Mouse (Mus musculus) intestine, embryonic 16.5 days (tissue): ENCODE results near the gene Mnd1. TPM values are rescaled to one million over a fixed set of nuclear protein-coding genes. Genes with fewer than 3 reads are reported as not detected.

Source experiments
- ATAC-seq: fragments of 200-750 bp; cut with Nextera tagmentation; 2 replicates; pipeline ENCODE4 v1.8.0; 2017; ENCODE audit warnings: moderate TSS enrichment, moderate library complexity
- H3K27ac ChIP-seq: fragments of 300-500 bp; sonication (generic); 2 replicates; pipeline ENCODE4 v1.5.1; 2014; ENCODE audit warnings: mild to moderate bottlenecking, low read length
- H3K27me3 ChIP-seq: fragments of 300-500 bp; sonication (generic); replicated peaks from 2 replicates; pipeline ENCODE4 v1.6.1; 2014; ENCODE audit warnings: low read length, control low read depth, mixed read lengths; ENCODE audit not compliant: control insufficient read depth, insufficient read depth
- H3K36me3 ChIP-seq: fragments of 300-500 bp; sonication (generic); 2 replicates; pipeline ENCODE4 v1.6.1; 2014; ENCODE audit warnings: low read length, control low read depth; ENCODE audit not compliant: control insufficient read depth, insufficient read depth
- H3K4me1 ChIP-seq: fragments of 300-500 bp; sonication (generic); 2 replicates; pipeline ENCODE4 v1.6.1; 2014; ENCODE audit warnings: low read length, control low read depth, mixed read lengths; ENCODE audit not compliant: control insufficient read depth, insufficient read depth
- H3K4me2 ChIP-seq: fragments of 300-500 bp; sonication (generic); 2 replicates; pipeline ENCODE4 v1.6.1; 2014; ENCODE audit warnings: low read depth, low read length, control low read depth
- H3K4me3 ChIP-seq: fragments of 300-500 bp; sonication (generic); 2 replicates; pipeline ENCODE4 v1.5.1; 2014; ENCODE audit warnings: mild to moderate bottlenecking, low read length
- H3K9ac ChIP-seq: fragments of 300-500 bp; sonication (generic); 2 replicates; pipeline ENCODE4 v1.6.1; 2014; ENCODE audit warnings: low read depth, low read length
- H3K9me3 ChIP-seq: fragments of 300-500 bp; sonication (generic); 2 replicates; pipeline ENCODE4 v1.6.1; 2016; ENCODE audit warnings: low read length, control low read depth; ENCODE audit not compliant: control insufficient read depth
- WGBS: fragments of 180-500 bp; shearing (Covaris S2); extraction: QIAGEN DNeasy Blood & Tissue Kit; methylation state at CpG from one replicate; pipeline ENCODE4 v1.1.7; 2014; 5-methylcytosine and 5-hydroxymethylcytosine counted together
- polyA plus RNA-seq: library from polyadenylated mRNA; unstranded; fragments of >200 nt; fragmentation: Nextera tagmentation; extraction: Ambion mirVana; gene quantifications from 2 replicates; pipeline ENCODE4 v1.2.1, GENCODE M21; 2015

Mnd1 gene
- polyA plus RNA-seq, 1 experiment from 2014 or later: 9.9 TPM

DNA sequence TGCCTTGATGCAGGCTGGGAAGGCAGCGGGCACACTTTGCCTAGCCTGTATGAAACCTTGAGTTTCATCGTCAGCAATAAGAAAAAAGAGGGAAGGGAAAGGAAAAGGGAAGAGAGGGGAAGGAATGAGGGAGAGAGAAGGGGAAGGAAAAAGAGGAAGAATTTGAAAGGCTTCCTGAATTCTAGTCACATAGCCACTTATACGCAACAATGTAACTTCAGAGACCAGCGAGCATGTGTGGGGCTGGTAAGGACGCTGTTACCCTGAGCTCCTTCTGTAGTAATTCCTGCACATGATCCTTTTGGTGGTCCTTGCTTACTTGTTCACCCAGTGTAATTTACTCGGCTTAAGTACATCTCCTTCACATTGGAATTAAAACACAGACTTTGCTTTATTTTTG lies 13.4 kb upstream of the Mnd1 start:
- Histone ChIP-seq H3K27me3 (no peaks in the 10 kb centered on the region), H3K36me3 (peaks cover 3% of the 10 kb centered on the region; the same call in 1 of the 2 replicates), H3K27ac (no peak overlapping the region), H3K9me3 (no peaks in the 10 kb centered on the region), H3K9ac (no peak overlapping the region), H3K4me2 (no peak overlapping the region), H3K4me3 (no peak overlapping the region), H3K4me1 (no peaks in the 10 kb centered on the region)
- no peak for ATAC-seq
- WGBS: 90% methylated on average over 6 of the region's 6 CpGs

DNA sequence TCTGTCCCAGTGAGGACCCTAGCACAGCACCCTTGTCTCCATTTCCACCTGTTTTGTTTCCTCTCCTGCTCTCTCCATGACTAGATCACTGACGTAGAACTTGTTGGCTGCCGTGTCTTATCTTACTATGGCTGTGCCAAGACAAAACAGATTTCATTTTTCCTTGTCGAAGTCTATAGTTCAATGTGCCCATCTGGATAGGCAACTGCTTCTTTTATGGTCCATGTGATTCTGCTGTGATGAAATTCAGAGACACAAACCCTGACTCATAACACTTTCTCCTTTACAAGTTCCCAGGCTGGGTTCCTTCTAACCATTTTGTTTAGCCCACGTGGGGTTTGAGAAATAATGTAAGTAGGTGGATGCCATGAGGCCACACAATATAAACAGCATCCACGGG lies 10.5 kb upstream of the Mnd1 start:
- WGBS: 84% methylated on average over 5 of the region's 5 CpGs
- Histone ChIP-seq H3K4me1 (no peaks in the 10 kb centered on the region), H3K27ac (no peak overlapping the region), H3K4me2 (no peak overlapping the region), H3K27me3 (no peaks in the 10 kb centered on the region), H3K9ac (no peak overlapping the region), H3K36me3 (peaks cover 3% of the 10 kb centered on the region; the same call in 1 of the 2 replicates), H3K9me3 (no peaks in the 10 kb centered on the region), H3K4me3 (no peak overlapping the region)
- ATAC-seq: no peak

DNA sequence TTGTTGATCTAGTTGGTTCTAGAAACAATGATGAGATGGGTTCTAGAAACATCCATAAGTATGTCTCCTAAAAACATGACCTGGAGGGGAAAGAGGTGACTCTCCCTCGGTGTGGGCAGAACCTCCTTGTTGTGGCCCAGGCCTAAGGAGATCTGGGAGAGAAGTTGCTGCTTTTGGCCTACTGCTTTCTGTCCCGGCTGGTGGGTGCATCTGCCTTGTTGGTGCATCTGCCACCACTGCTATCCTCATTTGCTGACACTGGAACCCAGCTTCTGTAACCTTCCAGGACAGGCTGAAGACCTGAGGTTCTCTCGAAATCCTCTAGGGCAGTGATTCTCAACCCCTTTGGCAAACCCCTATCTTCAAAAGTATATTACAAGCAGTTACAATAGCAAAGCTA lies 9.8 kb upstream of the Mnd1 start:
- peaks cover 3% of the 10 kb centered on the region; the same call in 1 of the 2 replicates for H3K36me3 ChIP-seq
- WGBS: 91% methylated on average over 3 of the region's 3 CpGs
- H3K27ac ChIP-seq: no peak overlapping the region
- no peak overlapping the region for H3K4me3 ChIP-seq
- H3K9me3 ChIP-seq: no peaks in the 10 kb centered on the region
- H3K27me3 ChIP-seq: no peaks in the 10 kb centered on the region
- no peak overlapping the region for H3K4me2 ChIP-seq
- no peak for ATAC-seq
- H3K4me1 ChIP-seq: no peaks in the 10 kb centered on the region
- H3K9ac ChIP-seq: no peak overlapping the region

DNA sequence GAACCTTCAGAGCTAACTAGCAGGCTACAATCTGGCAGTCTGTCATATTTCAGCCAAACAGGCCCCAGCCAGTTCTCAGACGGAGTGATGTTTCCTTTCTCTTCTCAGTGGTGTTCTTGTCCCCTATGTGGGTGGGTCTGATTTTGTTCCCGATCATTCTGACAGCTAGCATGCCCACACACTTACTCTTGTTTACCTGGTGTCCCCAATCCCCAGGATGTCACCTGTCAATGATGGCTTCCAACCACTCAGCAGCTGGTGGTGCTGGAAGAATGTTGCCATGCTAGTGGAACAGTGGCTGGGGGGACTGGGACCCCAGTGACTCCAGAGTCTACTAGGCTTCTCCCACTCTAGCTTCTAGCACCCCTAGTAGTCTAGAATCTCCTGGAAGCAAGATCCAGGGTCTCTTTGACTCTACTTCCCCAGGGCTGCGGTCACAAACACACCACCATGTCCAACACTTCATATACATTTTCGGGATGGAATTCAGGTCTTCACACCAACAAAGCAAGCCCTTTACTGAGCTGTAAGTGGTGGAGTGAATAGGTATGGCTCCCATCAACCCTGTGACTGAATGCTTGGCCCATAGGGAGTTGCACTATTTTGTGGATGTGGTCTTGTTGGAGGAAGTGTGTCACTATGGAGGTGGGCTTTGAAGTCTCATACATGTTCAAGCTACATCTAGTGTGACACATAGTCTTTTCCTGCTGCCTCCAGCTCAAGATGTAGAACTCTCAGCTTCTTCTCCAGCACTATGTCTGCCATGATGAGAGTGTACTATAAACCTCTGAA lies 2.2 kb upstream of the Mnd1 start:
- Histone ChIP-seq H3K27me3 (no peaks in the 10 kb centered on the region), H3K9me3 (no peaks in the 10 kb centered on the region), H3K4me2 (no peak overlapping the region), H3K4me1 (peaks cover 9% of the 10 kb centered on the region), H3K27ac (no peak overlapping the region), H3K9ac (no peak overlapping the region), H3K4me3 (no peak overlapping the region), H3K36me3 (no peaks in the 10 kb centered on the region)
- WGBS: 85% methylated on average over 4 of the region's 4 CpGs
- no peak for ATAC-seq

DNA sequence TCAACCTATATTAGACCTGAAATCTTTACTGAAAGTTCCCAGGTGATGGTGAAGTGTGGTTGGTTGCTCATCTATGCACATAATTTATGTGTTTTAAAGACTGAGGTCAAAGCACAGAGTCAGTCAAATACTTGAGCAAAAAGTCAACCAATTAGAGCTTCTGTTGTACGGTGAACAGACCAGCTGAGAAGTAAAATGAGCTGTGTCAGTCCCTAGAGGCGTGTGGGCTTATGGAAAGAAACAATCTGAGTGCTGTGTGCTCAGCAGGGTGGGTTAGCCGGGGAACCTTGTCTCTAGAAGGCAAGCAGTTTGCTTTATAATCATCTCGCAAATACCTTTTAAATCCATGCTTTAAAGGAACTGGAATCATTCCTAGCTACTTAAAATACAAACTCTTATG lies 1.4 kb upstream of the Mnd1 start:
- Histone ChIP-seq H3K4me2 (no peak overlapping the region), H3K27ac (no peak overlapping the region), H3K9me3 (no peaks in the 10 kb centered on the region), H3K4me1 (peaks cover 9% of the 10 kb centered on the region), H3K9ac (no peak overlapping the region), H3K27me3 (no peaks in the 10 kb centered on the region), H3K4me3 (no peak overlapping the region), H3K36me3 (no peaks in the 10 kb centered on the region)
- ATAC-seq: no peak
- WGBS: 52% methylated on average over 4 of the region's 4 CpGs

DNA sequence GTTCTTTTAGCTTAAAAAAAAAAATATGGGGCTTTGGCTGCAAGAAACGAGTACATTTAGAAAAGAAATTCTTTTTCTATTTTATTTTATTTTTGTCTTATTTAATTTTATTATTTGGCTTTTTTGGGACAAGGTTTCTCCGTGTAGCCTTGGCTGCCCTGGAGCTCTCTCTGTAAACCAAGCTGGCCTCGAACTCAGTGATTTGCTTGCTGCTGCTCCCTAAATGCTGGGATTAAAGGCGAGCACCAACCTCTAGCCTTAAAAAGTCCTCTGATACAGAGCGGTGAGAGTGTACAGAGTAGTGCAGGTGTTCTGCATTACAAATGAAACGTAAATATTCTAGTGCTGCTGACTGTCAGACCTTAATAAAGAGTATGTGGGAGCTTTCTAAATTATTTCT lies 519 bp upstream of the Mnd1 start:
- no peak for ATAC-seq
- Histone ChIP-seq H3K9ac (no peak overlapping the region), H3K4me3 (peak overlapping the region; percentile 65; the same call in 1 of the 2 replicates), H3K4me2 (peak overlapping the region; percentile 98), H3K27ac (no peak overlapping the region), H3K36me3 (no peaks in the 10 kb centered on the region), H3K9me3 (no peaks in the 10 kb centered on the region), H3K4me1 (peaks cover 9% of the 10 kb centered on the region), H3K27me3 (no peaks in the 10 kb centered on the region)
- 41% methylated on average over 6 of the region's 6 CpGs for WGBS

DNA sequence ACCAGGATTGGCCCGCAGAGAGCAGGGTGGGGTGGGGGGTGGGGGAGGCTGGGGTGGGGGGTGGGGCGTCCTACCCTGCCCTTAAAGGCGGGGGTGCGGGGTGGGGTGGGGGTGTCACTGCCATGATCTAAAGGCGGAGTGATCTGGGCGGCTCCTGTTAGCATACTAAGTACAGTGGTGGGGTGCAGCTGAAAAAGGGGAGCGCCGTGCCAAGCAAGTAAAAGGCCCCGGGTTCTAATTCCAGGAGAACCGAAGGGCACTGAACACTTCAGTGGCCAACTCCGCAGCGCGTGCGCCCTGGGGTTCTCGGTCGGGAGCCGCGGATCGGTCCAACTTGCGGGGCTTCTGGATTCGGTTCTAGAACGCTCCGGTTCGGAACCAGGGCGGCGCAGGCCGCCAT lies 440 bp downstream of the Mnd1 start:
- H3K4me3 ChIP-seq: peak overlapping the region; percentile 65
- peak overlapping the region; percentile 78 for H3K27ac ChIP-seq
- H3K4me2 ChIP-seq: peak overlapping the region; percentile 98
- H3K4me1 ChIP-seq: peaks cover 9% of the 10 kb centered on the region
- ATAC-seq: peak; percentile 68
- under 1% methylated on average over 27 of the region's 27 CpGs for WGBS
- H3K9me3 ChIP-seq: no peaks in the 10 kb centered on the region
- peak overlapping the region; percentile 82 for H3K9ac ChIP-seq
- no peaks in the 10 kb centered on the region for H3K36me3 ChIP-seq
- H3K27me3 ChIP-seq: no peaks in the 10 kb centered on the region

DNA sequence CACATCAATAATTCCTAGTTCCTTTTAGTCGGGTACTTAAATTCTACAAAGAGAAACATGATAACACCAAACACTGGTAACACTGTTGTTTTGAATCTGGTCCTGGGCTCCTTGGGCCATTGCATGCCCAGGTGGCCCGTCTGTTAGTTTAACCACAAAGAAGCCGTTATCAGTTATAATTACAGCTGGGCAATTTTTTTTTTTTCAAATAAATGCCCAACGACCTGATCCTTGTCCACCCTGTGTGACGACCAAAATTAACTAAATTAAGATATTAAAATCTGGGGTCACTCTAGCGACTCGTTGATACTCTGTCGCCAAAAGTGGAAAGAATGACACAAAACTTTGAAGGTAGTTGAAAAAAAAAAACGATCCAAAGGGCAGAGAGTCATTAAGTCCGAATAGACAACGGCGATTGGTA lies 855 bp downstream of the Mnd1 start:
- Histone ChIP-seq H3K27me3 (no peaks in the 10 kb centered on the region), H3K4me3 (peak overlapping the region; percentile 65), H3K27ac (no peak overlapping the region), H3K4me2 (peak overlapping the region; percentile 98), H3K9ac (no peak overlapping the region), H3K9me3 (no peaks in the 10 kb centered on the region), H3K36me3 (no peaks in the 10 kb centered on the region), H3K4me1 (peaks cover 9% of the 10 kb centered on the region)
- 12% methylated on average over 12 of the region's 12 CpGs for WGBS
- no peak for ATAC-seq

DNA sequence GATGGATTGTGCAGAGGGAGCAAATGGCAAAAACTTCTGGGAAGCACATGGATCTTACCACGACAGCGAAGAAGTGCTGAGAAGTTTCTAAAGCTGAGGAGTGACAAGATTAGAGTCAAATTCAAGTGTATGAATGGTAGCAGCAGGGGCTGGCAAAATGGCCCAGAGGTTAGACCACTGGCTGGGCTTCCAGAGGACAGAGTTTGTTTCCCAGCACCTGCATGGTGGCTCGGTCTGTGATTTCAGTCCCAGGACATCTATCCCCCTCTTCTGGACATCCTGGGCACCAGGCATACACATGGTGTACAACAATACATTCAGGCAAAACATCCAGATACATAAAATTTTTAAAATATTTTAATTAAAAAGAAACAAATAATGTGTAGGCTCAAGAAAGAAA lies 5.8 kb downstream of the Mnd1 start:
- Histone ChIP-seq H3K27me3 (no peaks in the 10 kb centered on the region), H3K27ac (no peak overlapping the region), H3K36me3 (no peaks in the 10 kb centered on the region), H3K4me2 (no peak overlapping the region), H3K4me1 (peaks cover 6% of the 10 kb centered on the region), H3K4me3 (no peak overlapping the region), H3K9me3 (no peaks in the 10 kb centered on the region), H3K9ac (no peak overlapping the region)
- WGBS: 94% methylated on average over 3 of the region's 3 CpGs
- ATAC-seq: no peak

DNA sequence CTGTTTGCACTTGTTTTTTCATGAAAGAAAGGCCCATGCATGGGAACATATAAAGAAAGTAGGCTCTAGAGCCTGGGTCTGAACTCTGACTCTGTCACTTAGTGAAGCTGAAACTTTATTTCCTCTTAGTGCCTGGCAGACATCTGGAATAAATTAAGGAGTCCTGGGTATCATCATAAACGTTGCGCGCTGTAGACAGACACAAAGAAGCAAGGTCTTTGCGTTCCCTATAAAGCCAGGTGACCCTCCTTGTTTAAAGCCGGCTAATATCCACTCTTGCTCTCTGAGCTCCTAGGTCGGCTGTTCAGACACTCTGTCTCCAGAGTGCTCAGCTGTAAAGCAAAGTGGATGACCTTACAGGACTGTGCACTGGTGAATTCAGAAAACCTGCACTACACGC lies 14.6 kb downstream of the Mnd1 start:
- ATAC-seq: no peak

More for the DNA sequence above, 14.6 kb downstream of the Mnd1 start:
- Histone ChIP-seq H3K9me3 (no peaks in the 10 kb centered on the region), H3K27ac (no peak overlapping the region), H3K9ac (no peak overlapping the region), H3K4me3 (no peak overlapping the region), H3K36me3 (no peaks in the 10 kb centered on the region), H3K27me3 (no peaks in the 10 kb centered on the region), H3K4me2 (no peak overlapping the region), H3K4me1 (no peaks in the 10 kb centered on the region)
- 58% methylated on average over 7 of the region's 7 CpGs for WGBS
